In genomic region chrX:68585246-68585645, GRCm38 (mm10) we compare ENCODE assay signal across 9 mouse cellular contexts.
DNase-seq lines count a peak whose midpoint lies in the region; ATAC-seq and TF ChIP-seq lines count a peak whose summit lies in the region.
"Had no signal": no experiment of that assay in that cellular context is flagged by ENCODE, and none has a peak within 500 bp of the region (broad histone marks: within the 10 kb centered on the region; RNA-seq: fewer than 3 reads in every experiment).

No protein-coding gene starts in this region.

- H3K27ac ChIP-seq in kidney, postnatal 0 days: no peak overlapping the region
- no peak overlapping the region for H3K27ac ChIP-seq in kidney, embryonic 16.5 days (ENCODE audit: low read length)
- no peak overlapping the region for H3K27ac ChIP-seq in ES-E14 (ENCODE audit: insufficient read depth, low read depth, low read length, poor library complexity, severe bottlenecking)
- H3K27ac ChIP-seq: embryonic facial prominence, embryonic 13.5 days had no signal

- no peak overlapping the region for H3K4me2 ChIP-seq in kidney, postnatal 0 days (ENCODE audit: low read length)
- no peak overlapping the region for H3K4me2 ChIP-seq in kidney, embryonic 16.5 days (replicated peaks; ENCODE audit: low read depth, low read length)
- H3K4me2 ChIP-seq: embryonic facial prominence, embryonic 13.5 days had no signal

- DNase-seq in kidney, postnatal 0 days (ENCODE audit: low spot score): peak; percentile 44
- DNase-seq in ES-E14 (ENCODE audit: low read depth, low spot score): peak; percentile 43
- DNase-seq in cerebellum, adult 11-12 months: peak; percentile 2
- DNase-seq in gastrocnemius, adult 18-20 months (ENCODE audit: low spot score): peak; percentile 24
- peak; percentile 5 to 11 for DNase-seq in layer of hippocampus, postnatal 36 days
- DNase-seq in skeletal muscle tissue, adult 2 months (ENCODE audit: low read depth, low spot score): peak; percentile 27
- no peak for DNase-seq in yolk sac, embryonic 10.5 days (ENCODE audit: low spot score)

- H3K27me3 ChIP-seq in kidney, postnatal 0 days (ENCODE audit: insufficient read depth, low read length): no peaks in the 10 kb centered on the region
- H3K27me3 ChIP-seq in kidney, embryonic 16.5 days (ENCODE audit: insufficient read depth, low read length): no peaks in the 10 kb centered on the region
- H3K27me3 ChIP-seq: embryonic facial prominence, embryonic 13.5 days had no signal

- H3K9me3 ChIP-seq in kidney, postnatal 0 days (replicated peaks; ENCODE audit: low read length): no peaks in the 10 kb centered on the region
- H3K9me3 ChIP-seq in kidney, embryonic 16.5 days (ENCODE audit: low read length): no peaks in the 10 kb centered on the region
- no peaks in the 10 kb centered on the region for H3K9me3 ChIP-seq in ES-E14 (ENCODE audit: control insufficient read depth, insufficient read depth, low read depth, low read length)
- H3K9me3 ChIP-seq: embryonic facial prominence, embryonic 13.5 days had no signal

- 22% methylated on average over 9 of the region's 9 CpGs for WGBS in kidney, postnatal 0 days
- 24% methylated on average over 9 of the region's 9 CpGs for WGBS in kidney, embryonic 16.5 days

- no peak for ATAC-seq in kidney, postnatal 0 days (replicated peaks; ENCODE audit: low FRiP score, low read depth)
- no peak for ATAC-seq in kidney, embryonic 16.5 days (ENCODE audit: low FRiP score, low TSS enrichment)

- H3K9ac ChIP-seq in kidney, postnatal 0 days (ENCODE audit: low read depth, low read length): no peak overlapping the region
- no peak overlapping the region for H3K9ac ChIP-seq in kidney, embryonic 16.5 days (replicated peaks; ENCODE audit: low read length)
- H3K9ac ChIP-seq in ES-E14 (ENCODE audit: insufficient read depth, low read depth, low read length, poor library complexity, severe bottlenecking): no peak overlapping the region
- H3K9ac ChIP-seq: embryonic facial prominence, embryonic 13.5 days had no signal

- in situ Hi-C loops in ES-E14 (cut with MboI; ENCODE audit: low sequenced_read_pairs in 2 of 2, unreplicated experiment in 2 of 2): loop anchor here in 1 of 2 experiments (25.0 kb wide), 1 partner anchor 273 kb away; no protein-coding TSS in a partner anchor

- H3K4me3 ChIP-seq in kidney, postnatal 0 days (replicated peaks; ENCODE audit: low read depth, low read length): no peak overlapping the region
- H3K4me3 ChIP-seq in kidney, embryonic 16.5 days (ENCODE audit: low read length): no peak overlapping the region
- no peak overlapping the region for H3K4me3 ChIP-seq in ES-E14 (ENCODE audit: insufficient read depth in 1 of 2, low read depth in 1 of 2, low read length in 2 of 2, poor library complexity in 1 of 2, severe bottlenecking in 1 of 2)
- H3K4me3 ChIP-seq: embryonic facial prominence, embryonic 13.5 days had no signal

- no peaks in the 10 kb centered on the region for H3K36me3 ChIP-seq in kidney, postnatal 0 days (ENCODE audit: insufficient read depth, low read length)
- H3K36me3 ChIP-seq in kidney, embryonic 16.5 days (ENCODE audit: insufficient read depth, low read length): no peaks in the 10 kb centered on the region
- no peaks in the 10 kb centered on the region for H3K36me3 ChIP-seq in ES-E14 (ENCODE audit: control insufficient read depth, insufficient read depth, low read length, poor library complexity, severe bottlenecking)
- H3K36me3 ChIP-seq: embryonic facial prominence, embryonic 13.5 days had no signal

- H3K4me1 ChIP-seq in kidney, postnatal 0 days (replicated peaks; ENCODE audit: insufficient read depth, low read length): no peaks in the 10 kb centered on the region
- no peaks in the 10 kb centered on the region for H3K4me1 ChIP-seq in kidney, embryonic 16.5 days (ENCODE audit: insufficient read depth, low read length)
- no peaks in the 10 kb centered on the region for H3K4me1 ChIP-seq in ES-E14 (ENCODE audit: control insufficient read depth in 2 of 2, insufficient read depth in 2 of 2, low read length in 2 of 2, poor library complexity in 1 of 2)
- H3K4me1 ChIP-seq: embryonic facial prominence, embryonic 13.5 days had no signal

- peak; percentile 68 for TF ChIP-seq CTCF in kidney, postnatal 0 days (IDR thresholded peaks at IDR 0.05; ENCODE audit: low read depth)

TF ChIP-seq in ES-E14, 5 proteins besides CTCF, POLR2A, EP300 and RAD21:
- TF ChIP-seq ZC3H11A (IDR thresholded peaks at IDR 0.05; ENCODE audit: borderline replicate concordance, low read depth, low read length) (peak; percentile 70; the same call in 1 of the 2 replicates), CHD2 (IDR thresholded peaks at IDR 0.05; ENCODE audit: low read depth, low read length) (no peak), MAFK (IDR thresholded peaks at IDR 0.05; ENCODE audit: insufficient read depth, low read depth, low read length) (no peak), ZNF384 (IDR thresholded peaks at IDR 0.05; ENCODE audit: low read depth, low read length) (no peak), HCFC1 (IDR thresholded peaks at IDR 0.05; ENCODE audit: borderline replicate concordance, insufficient read depth, low read length) (no peak)
TF ChIP-seq in ES-E14: peak in this region for 1.
